Mouse (Mus musculus) myocyte (in vitro differentiated cells): Measurements from ENCODE around the gene Rgs6. TPM values are rescaled to one million over a fixed set of nuclear protein-coding genes. Genes with fewer than 3 reads are reported as not detected.

ENCODE experiments used
- H3K27me3 ChIP-seq: one replicate; pipeline ENCODE4 v1.6.1; 2011; ENCODE audit not compliant: control insufficient read depth, insufficient read depth, insufficient read length
- H3K36me3 ChIP-seq: one replicate; pipeline ENCODE4 v1.6.1; 2011; ENCODE audit not compliant: control insufficient read depth, insufficient read depth
- H3K4me2 ChIP-seq: one replicate; pipeline ENCODE4 v1.6.1; 2011; ENCODE audit warnings: low read depth, control low read depth
- H3K4me3 ChIP-seq: one replicate; pipeline ENCODE4 v1.5.1; 2011; ENCODE audit warnings: mild to moderate bottlenecking, control low read depth, moderate library complexity
- H3K79me2 ChIP-seq: one replicate; pipeline ENCODE4 v1.6.1; 2011; ENCODE audit not compliant: control insufficient read depth, insufficient read depth
- H3ac ChIP-seq: one replicate; pipeline ENCODE4 v1.6.1; 2011; ENCODE audit not compliant: control insufficient read depth, insufficient read length
- CEBPB ChIP-seq: IDR thresholded peaks from 2 replicates; pipeline ENCODE4 v1.6.1; 2011; ENCODE audit warnings: mild to moderate bottlenecking, moderate library complexity; ENCODE audit not compliant: poor library complexity, insufficient read depth, severe bottlenecking
- E2F4 ChIP-seq: IDR thresholded peaks from one replicate; pipeline ENCODE4 v1.6.1; 2011; ENCODE audit warnings: mild to moderate bottlenecking, control low read depth, moderate library complexity; ENCODE audit not compliant: insufficient read depth
- MAX ChIP-seq: IDR thresholded peaks from one replicate; pipeline ENCODE4 v1.6.1; 2011; ENCODE audit warnings: low read depth, mild to moderate bottlenecking, control low read depth
- MYOD1 ChIP-seq, 3 experiments: IDR thresholded peaks; one replicate each; pipeline ENCODE4 v1.6.1; 2011; ENCODE audit warnings: control low read depth in 2 of 3, low read depth in 2 of 3, mild to moderate bottlenecking in 2 of 3, moderate library complexity in 1 of 3; ENCODE audit not compliant: insufficient read length in 2 of 3, control insufficient read depth in 1 of 3
- MYOG ChIP-seq, 3 experiments: IDR thresholded peaks; one replicate each; pipeline ENCODE4 v1.6.1; 2011; ENCODE audit warnings: control low read depth in 2 of 3, low read depth in 2 of 3, mild to moderate bottlenecking in 2 of 3; ENCODE audit not compliant: insufficient read length in 2 of 3, control insufficient read depth in 1 of 3, insufficient read depth in 1 of 3
- POLR2A ChIP-seq: IDR thresholded peaks from one replicate; pipeline ENCODE4 v1.6.1; 2011; ENCODE audit warnings: low read depth, mild to moderate bottlenecking, control low read depth, moderate library complexity; ENCODE audit not compliant: insufficient read length
- POLR2AphosphoS2 ChIP-seq: IDR thresholded peaks from one replicate; pipeline ENCODE4 v1.6.1; 2011; ENCODE audit warnings: low read depth, control low read depth; ENCODE audit not compliant: insufficient read length
- REST ChIP-seq: IDR thresholded peaks from one replicate; pipeline ENCODE4 v1.6.1; 2011; ENCODE audit warnings: mild to moderate bottlenecking, control low read depth, moderate library complexity; ENCODE audit not compliant: insufficient read depth, insufficient read length
- SRF ChIP-seq: IDR thresholded peaks from one replicate; pipeline ENCODE4 v1.6.1; 2011; ENCODE audit warnings: low read depth; ENCODE audit not compliant: control insufficient read depth, insufficient read length
- TCF12 ChIP-seq: IDR thresholded peaks from one replicate; pipeline ENCODE4 v1.6.1; 2011; ENCODE audit warnings: mild to moderate bottlenecking, control low read depth; ENCODE audit not compliant: poor library complexity, insufficient read depth, severe bottlenecking
- TCF3 ChIP-seq: IDR thresholded peaks from one replicate; pipeline ENCODE4 v1.6.1; 2011; ENCODE audit warnings: low read depth, control low read depth; ENCODE audit not compliant: insufficient read length
- USF1 ChIP-seq: IDR thresholded peaks from one replicate; pipeline ENCODE4 v1.6.1; 2011; ENCODE audit warnings: low read depth, mild to moderate bottlenecking, control low read depth, moderate library complexity
- polyA plus RNA-seq: library from polyadenylated mRNA; unstranded; fragments of >200 nt; fragmentation: generic; extraction: Trizol; gene quantifications from one replicate; pipeline ENCODE4 v1.2.1, GENCODE M21; 2012; ENCODE audit warnings: missing spikeins

Rgs6 gene
- not detected for polyA plus RNA-seq

GRCm38 (mm10) chr12:82588017-82588416, at the start of gene Rgs6:
TSS of gene Rgs6 (plus strand) at chr12:82588292.
- H3K4me3 ChIP-seq: no peak within 1 kb of the TSS
- no peaks in the 10 kb centered on the region for H3K36me3 ChIP-seq
- no peaks in the 10 kb centered on the region for H3K79me2 ChIP-seq
- H3K27me3 ChIP-seq: no peaks in the 10 kb centered on the region
- H3K4me2 ChIP-seq: no peak within 1 kb of the TSS
- H3ac ChIP-seq: no peak within 1 kb of the TSS
- TF ChIP-seq MAX (no peak), MYOG (IDR thresholded peaks at IDR 0.05; ENCODE audit: control insufficient read depth in 1 of 3, insufficient read depth in 1 of 3, insufficient read length in 2 of 3, low read depth in 2 of 3) (no peak), TCF3 (no peak), SRF (no peak), MYOD1 (IDR thresholded peaks at IDR 0.05; ENCODE audit: control insufficient read depth in 1 of 3, insufficient read length in 2 of 3, low read depth in 2 of 3) (no peak), TCF12 (no peak), REST (no peak)

- no peak for TF ChIP-seq MAX
- TF ChIP-seq MYOD1 (IDR thresholded peaks at IDR 0.05; ENCODE audit: control insufficient read depth in 1 of 3, insufficient read length in 2 of 3, low read depth in 2 of 3): no peak
- TF ChIP-seq MYOG (IDR thresholded peaks at IDR 0.05; ENCODE audit: control insufficient read depth in 1 of 3, insufficient read depth in 1 of 3, insufficient read length in 2 of 3, low read depth in 2 of 3): no peak
- no peak for TF ChIP-seq REST
- TF ChIP-seq TCF12: no peak
- no peak for TF ChIP-seq SRF
- no peak for TF ChIP-seq POLR2AphosphoS2
- TF ChIP-seq POLR2A: no peak
- TF ChIP-seq TCF3: no peak
- TF ChIP-seq E2F4: no peak
- TF ChIP-seq USF1: no peak
- TF ChIP-seq CEBPB: no peak
Observed at GRCm38 (mm10) chr12:82547127-82547526, 41.0 kb upstream of the Rgs6 start.

GRCm38 (mm10) chr12:82549228-82549627, 38.9 kb upstream of the Rgs6 start:
- no peaks in the 10 kb centered on the region for H3K79me2 ChIP-seq
- no peak overlapping the region for H3K4me3 ChIP-seq
- no peak overlapping the region for H3ac ChIP-seq
- no peak overlapping the region for H3K4me2 ChIP-seq
- TF ChIP-seq CEBPB (no peak), REST (no peak), TCF12 (no peak), TCF3 (no peak)
- H3K36me3 ChIP-seq: no peaks in the 10 kb centered on the region
- no peaks in the 10 kb centered on the region for H3K27me3 ChIP-seq

More at GRCm38 (mm10) chr12:82547127-82547526, 41.0 kb upstream of the Rgs6 start:
- no peak overlapping the region for H3K4me3 ChIP-seq
- H3K27me3 ChIP-seq: no peaks in the 10 kb centered on the region
- H3K36me3 ChIP-seq: no peaks in the 10 kb centered on the region
- H3K79me2 ChIP-seq: no peaks in the 10 kb centered on the region
- no peak overlapping the region for H3K4me2 ChIP-seq
- no peak overlapping the region for H3ac ChIP-seq

GRCm38 (mm10) chr12:82550076-82550475, 38.0 kb upstream of the Rgs6 start:
- H3K4me2 ChIP-seq: no peak overlapping the region
- no peak for TF ChIP-seq POLR2A
- no peak for TF ChIP-seq MAX
- no peak for TF ChIP-seq REST
- no peak for TF ChIP-seq E2F4
- no peak for TF ChIP-seq TCF12
- TF ChIP-seq USF1: no peak
- TF ChIP-seq CEBPB: no peak
- H3K36me3 ChIP-seq: no peaks in the 10 kb centered on the region
- no peak overlapping the region for H3ac ChIP-seq
- no peaks in the 10 kb centered on the region for H3K79me2 ChIP-seq
- H3K27me3 ChIP-seq: no peaks in the 10 kb centered on the region
- no peak overlapping the region for H3K4me3 ChIP-seq

GRCm38 (mm10) chr12:82552376-82552775, 35.7 kb upstream of the Rgs6 start:
- Histone ChIP-seq H3K79me2 (no peaks in the 10 kb centered on the region), H3K4me3 (no peak overlapping the region), H3K36me3 (no peaks in the 10 kb centered on the region), H3ac (no peak overlapping the region), H3K27me3 (no peaks in the 10 kb centered on the region), H3K4me2 (no peak overlapping the region)
- TF ChIP-seq REST: no peak
- TF ChIP-seq E2F4: no peak
- TF ChIP-seq TCF3: no peak
- no peak for TF ChIP-seq TCF12
- TF ChIP-seq MYOD1 (IDR thresholded peaks at IDR 0.05; ENCODE audit: control insufficient read depth in 1 of 3, insufficient read length in 2 of 3, low read depth in 2 of 3): no peak
- no peak for TF ChIP-seq MAX
- TF ChIP-seq MYOG (IDR thresholded peaks at IDR 0.05; ENCODE audit: control insufficient read depth in 1 of 3, insufficient read depth in 1 of 3, insufficient read length in 2 of 3, low read depth in 2 of 3): no peak
